Mouse (Mus musculus): Measurements from ENCODE around the gene Mfsd13b. TPM values are rescaled to one million over a fixed set of nuclear protein-coding genes. Genes with fewer than 3 reads are reported as not detected.

Mfsd13b gene
- 0.41 TPM in 1 of 2 replicates, not detected in the other for polyA plus RNA-seq (2014; fragmentation: Nextera tagmentation; extraction: Ambion mirVana)

GRCm38 (mm10) chr7:120982200-120982841 lies at the start of gene Mfsd13b, which contains the start of gene Cdr2:
Mfsd13b (plus strand) TSS chr7:120982509.
Cdr2 (minus strand) TSS chr7:120982312.
- ATAC-seq (ENCODE audit: low read depth), result peak; percentile 97
- Histone ChIP-seq H3K27ac (ENCODE audit: low read depth, low read length) (peak within 1 kb of the TSS; percentile 56), H3K4me3 (ENCODE audit: low read depth, low read length) (peak within 1 kb of the TSS; percentile 89), H3K36me3 (ENCODE audit: control insufficient read depth, insufficient read depth, low read length) (no peaks in the 10 kb centered on the region), H3K27me3 (ENCODE audit: control insufficient read depth, insufficient read depth, low read length) (no peaks in the 10 kb centered on the region), H3K9me3 (ENCODE audit: control insufficient read depth, low read length) (no peaks in the 10 kb centered on the region), H3K4me1 (ENCODE audit: control insufficient read depth, insufficient read depth, low read length) (peaks cover 7% of the 10 kb centered on the region; the same call in 1 of the 2 replicates), H3K4me2 (ENCODE audit: low read depth, low read length) (peak within 1 kb of the TSS; percentile 78), H3K9ac (replicated peaks; ENCODE audit: low read depth, low read length) (peak within 1 kb of the TSS; percentile 70)
- under 1% methylated on average over 46 of the region's 46 CpGs for WGBS

GRCm38 (mm10) chr7:120933110-120933509 lies 49.2 kb upstream of the Mfsd13b start:
- Histone ChIP-seq H3K27me3 (ENCODE audit: control insufficient read depth, insufficient read depth, low read length) (no peaks in the 10 kb centered on the region), H3K4me2 (ENCODE audit: low read depth, low read length) (no peak overlapping the region), H3K9ac (replicated peaks; ENCODE audit: low read depth, low read length) (no peak overlapping the region), H3K4me1 (ENCODE audit: control insufficient read depth, insufficient read depth, low read length) (no peaks in the 10 kb centered on the region), H3K4me3 (ENCODE audit: low read depth, low read length) (no peak overlapping the region), H3K9me3 (ENCODE audit: control insufficient read depth, low read length) (no peaks in the 10 kb centered on the region), H3K36me3 (ENCODE audit: control insufficient read depth, insufficient read depth, low read length) (peaks cover 42% of the 10 kb centered on the region), H3K27ac (ENCODE audit: low read depth, low read length) (no peak overlapping the region)
- WGBS, result 93% methylated on average over 7 of the region's 7 CpGs
- no peak for ATAC-seq (ENCODE audit: low read depth)

GRCm38 (mm10) chr7:120933680-120934195 lies 48.6 kb upstream of the Mfsd13b start:
- no peak for ATAC-seq (ENCODE audit: low read depth)

GRCm38 (mm10) chr7:120934716-120935115 lies 47.6 kb upstream of the Mfsd13b start:
- H3K9me3 ChIP-seq (ENCODE audit: control insufficient read depth, low read length), result no peaks in the 10 kb centered on the region
- H3K9ac ChIP-seq (replicated peaks; ENCODE audit: low read depth, low read length), result no peak overlapping the region
- H3K27me3 ChIP-seq (ENCODE audit: control insufficient read depth, insufficient read depth, low read length), result no peaks in the 10 kb centered on the region
- 40% methylated on average over 5 of the region's 5 CpGs for WGBS
- ATAC-seq (ENCODE audit: low read depth), result no peak
- peaks cover 46% of the 10 kb centered on the region for H3K36me3 ChIP-seq (ENCODE audit: control insufficient read depth, insufficient read depth, low read length)
- H3K4me1 ChIP-seq (ENCODE audit: control insufficient read depth, insufficient read depth, low read length), result no peaks in the 10 kb centered on the region
- no peak overlapping the region for H3K4me3 ChIP-seq (ENCODE audit: low read depth, low read length)
- H3K4me2 ChIP-seq (ENCODE audit: low read depth, low read length), result no peak overlapping the region
- H3K27ac ChIP-seq (ENCODE audit: low read depth, low read length), result no peak overlapping the region

More at GRCm38 (mm10) chr7:120933680-120934195, 48.6 kb upstream of the Mfsd13b start:
- Histone ChIP-seq H3K9ac (replicated peaks; ENCODE audit: low read depth, low read length) (no peak overlapping the region), H3K27me3 (ENCODE audit: control insufficient read depth, insufficient read depth, low read length) (no peaks in the 10 kb centered on the region), H3K9me3 (ENCODE audit: control insufficient read depth, low read length) (no peaks in the 10 kb centered on the region), H3K27ac (ENCODE audit: low read depth, low read length) (no peak overlapping the region), H3K4me3 (ENCODE audit: low read depth, low read length) (no peak overlapping the region), H3K4me1 (ENCODE audit: control insufficient read depth, insufficient read depth, low read length) (no peaks in the 10 kb centered on the region), H3K4me2 (ENCODE audit: low read depth, low read length) (no peak overlapping the region), H3K36me3 (ENCODE audit: control insufficient read depth, insufficient read depth, low read length) (peaks cover 42% of the 10 kb centered on the region)
- WGBS, result 90% methylated on average over 5 of the region's 5 CpGs

- ATAC-seq (ENCODE audit: low read depth), result no peak
- Histone ChIP-seq H3K27ac (ENCODE audit: low read depth, low read length) (no peak overlapping the region), H3K9ac (replicated peaks; ENCODE audit: low read depth, low read length) (no peak overlapping the region), H3K4me3 (ENCODE audit: low read depth, low read length) (no peak overlapping the region), H3K27me3 (ENCODE audit: control insufficient read depth, insufficient read depth, low read length) (no peaks in the 10 kb centered on the region), H3K36me3 (ENCODE audit: control insufficient read depth, insufficient read depth, low read length) (peaks cover 57% of the 10 kb centered on the region), H3K4me2 (ENCODE audit: low read depth, low read length) (no peak overlapping the region), H3K4me1 (ENCODE audit: control insufficient read depth, insufficient read depth, low read length) (no peaks in the 10 kb centered on the region), H3K9me3 (ENCODE audit: control insufficient read depth, low read length) (no peaks in the 10 kb centered on the region)
- 96% methylated on average over 4 of the region's 4 CpGs for WGBS
Measured at GRCm38 (mm10) chr7:120936522-120936921, 45.8 kb upstream of the Mfsd13b start.

- Histone ChIP-seq H3K27ac (ENCODE audit: low read depth, low read length) (no peak overlapping the region), H3K4me2 (ENCODE audit: low read depth, low read length) (no peak overlapping the region), H3K36me3 (ENCODE audit: control insufficient read depth, insufficient read depth, low read length) (peaks cover 61% of the 10 kb centered on the region), H3K27me3 (ENCODE audit: control insufficient read depth, insufficient read depth, low read length) (no peaks in the 10 kb centered on the region), H3K4me3 (ENCODE audit: low read depth, low read length) (no peak overlapping the region), H3K9me3 (ENCODE audit: control insufficient read depth, low read length) (no peaks in the 10 kb centered on the region), H3K4me1 (ENCODE audit: control insufficient read depth, insufficient read depth, low read length) (no peaks in the 10 kb centered on the region), H3K9ac (replicated peaks; ENCODE audit: low read depth, low read length) (no peak overlapping the region)
- WGBS, result 88% methylated on average over 9 of the region's 9 CpGs
- no peak for ATAC-seq (ENCODE audit: low read depth)
Measured at GRCm38 (mm10) chr7:120938206-120938605, 44.1 kb upstream of the Mfsd13b start.

GRCm38 (mm10) chr7:120940343-120940742 lies 42.0 kb upstream of the Mfsd13b start:
- Histone ChIP-seq H3K4me3 (ENCODE audit: low read depth, low read length) (no peak overlapping the region), H3K27ac (ENCODE audit: low read depth, low read length) (no peak overlapping the region), H3K9ac (replicated peaks; ENCODE audit: low read depth, low read length) (no peak overlapping the region), H3K4me2 (ENCODE audit: low read depth, low read length) (no peak overlapping the region), H3K36me3 (ENCODE audit: control insufficient read depth, insufficient read depth, low read length) (peaks cover 66% of the 10 kb centered on the region), H3K4me1 (ENCODE audit: control insufficient read depth, insufficient read depth, low read length) (no peaks in the 10 kb centered on the region), H3K9me3 (ENCODE audit: control insufficient read depth, low read length) (no peaks in the 10 kb centered on the region), H3K27me3 (ENCODE audit: control insufficient read depth, insufficient read depth, low read length) (no peaks in the 10 kb centered on the region)
- WGBS, result 91% methylated on average over 12 of the region's 12 CpGs
- ATAC-seq (ENCODE audit: low read depth), result no peak

- peaks cover 69% of the 10 kb centered on the region for H3K36me3 ChIP-seq (ENCODE audit: control insufficient read depth, insufficient read depth, low read length)
- no peak overlapping the region for H3K9ac ChIP-seq (replicated peaks; ENCODE audit: low read depth, low read length)
- WGBS, result 97% methylated on average over 6 of the region's 6 CpGs
- no peaks in the 10 kb centered on the region for H3K9me3 ChIP-seq (ENCODE audit: control insufficient read depth, low read length)
- H3K27me3 ChIP-seq (ENCODE audit: control insufficient read depth, insufficient read depth, low read length), result no peaks in the 10 kb centered on the region
- no peaks in the 10 kb centered on the region for H3K4me1 ChIP-seq (ENCODE audit: control insufficient read depth, insufficient read depth, low read length)
- no peak overlapping the region for H3K4me3 ChIP-seq (ENCODE audit: low read depth, low read length)
- H3K4me2 ChIP-seq (ENCODE audit: low read depth, low read length), result no peak overlapping the region
- no peak overlapping the region for H3K27ac ChIP-seq (ENCODE audit: low read depth, low read length)
- no peak for ATAC-seq (ENCODE audit: low read depth)
Measured at GRCm38 (mm10) chr7:120941214-120941613, 41.1 kb upstream of the Mfsd13b start.

GRCm38 (mm10) chr7:120942506-120942905 lies 39.8 kb upstream of the Mfsd13b start:
- H3K4me3 ChIP-seq (ENCODE audit: low read depth, low read length), result no peak overlapping the region
- H3K4me2 ChIP-seq (ENCODE audit: low read depth, low read length), result no peak overlapping the region
- H3K9me3 ChIP-seq (ENCODE audit: control insufficient read depth, low read length), result no peaks in the 10 kb centered on the region
- no peaks in the 10 kb centered on the region for H3K27me3 ChIP-seq (ENCODE audit: control insufficient read depth, insufficient read depth, low read length)
- ATAC-seq (ENCODE audit: low read depth), result no peak
- 90% methylated on average over 1 of the region's 1 CpGs for WGBS
- H3K27ac ChIP-seq (ENCODE audit: low read depth, low read length), result no peak overlapping the region
- no peaks in the 10 kb centered on the region for H3K4me1 ChIP-seq (ENCODE audit: control insufficient read depth, insufficient read depth, low read length)
- no peak overlapping the region for H3K9ac ChIP-seq (replicated peaks; ENCODE audit: low read depth, low read length)
- peaks cover 68% of the 10 kb centered on the region for H3K36me3 ChIP-seq (ENCODE audit: control insufficient read depth, insufficient read depth, low read length)

Data from neural tube, embryonic 14.5 days (tissue).